Mouse (Mus musculus) hindbrain, embryonic 12.5 days (tissue): ENCODE measurements around the gene Cer1. TPM values are rescaled to one million over a fixed set of nuclear protein-coding genes. Genes with fewer than 3 reads are reported as not detected.
A peak's percentile ranks its signal among the peaks of the same experiment; 100 is the strongest.

ENCODE experiments used
- ATAC-seq: fragments of 200-750 bp; cut with Nextera tagmentation; 2 replicates; pipeline ENCODE4 v1.8.0; 2017; ENCODE audit warnings: moderate TSS enrichment; ENCODE audit not compliant: low FRiP score
- H3K27ac ChIP-seq: fragments of 300-500 bp; sonication (generic); 2 replicates; pipeline ENCODE4 v1.5.1; 2016; ENCODE audit warnings: mild to moderate bottlenecking
- H3K27me3 ChIP-seq: fragments of 300-500 bp; sonication (generic); 2 replicates; pipeline ENCODE4 v1.6.1; 2016; ENCODE audit warnings: mild to moderate bottlenecking
- H3K36me3 ChIP-seq: fragments of 300-500 bp; sonication (generic); 2 replicates; pipeline ENCODE4 v1.6.1; 2016; ENCODE audit warnings: mild to moderate bottlenecking
- H3K4me1 ChIP-seq: fragments of 300-500 bp; sonication (generic); 2 replicates; pipeline ENCODE4 v1.6.1; 2016
- H3K4me2 ChIP-seq: fragments of 300-500 bp; sonication (generic); replicated peaks from 2 replicates; pipeline ENCODE4 v1.6.1; 2016; ENCODE audit warnings: mild to moderate bottlenecking
- H3K4me3 ChIP-seq: fragments of 300-500 bp; sonication (generic); 2 replicates; pipeline ENCODE4 v1.5.1; 2016; ENCODE audit warnings: mild to moderate bottlenecking
- H3K9ac ChIP-seq: fragments of 300-500 bp; sonication (generic); 2 replicates; pipeline ENCODE4 v1.6.1; 2016; ENCODE audit warnings: mild to moderate bottlenecking, moderate library complexity
- H3K9me3 ChIP-seq: fragments of 300-500 bp; sonication (generic); replicated peaks from 2 replicates; pipeline ENCODE4 v1.6.1; 2016; ENCODE audit warnings: mild to moderate bottlenecking
- WGBS: fragments of 180-500 bp; shearing (Covaris S2); methylation state at CpG from one replicate; pipeline ENCODE4 v1.1.7; 2016; 5-methylcytosine and 5-hydroxymethylcytosine counted together
- polyA plus RNA-seq: library from polyadenylated mRNA; unstranded; fragments of >200 nt; fragmentation: Nextera tagmentation; extraction: Ambion mirVana; gene quantifications from 2 replicates; pipeline ENCODE4 v1.2.1, GENCODE M21; 2016

Cer1 gene
- polyA plus RNA-seq, 1 experiment from 2014 or later = not detected

DNA sequence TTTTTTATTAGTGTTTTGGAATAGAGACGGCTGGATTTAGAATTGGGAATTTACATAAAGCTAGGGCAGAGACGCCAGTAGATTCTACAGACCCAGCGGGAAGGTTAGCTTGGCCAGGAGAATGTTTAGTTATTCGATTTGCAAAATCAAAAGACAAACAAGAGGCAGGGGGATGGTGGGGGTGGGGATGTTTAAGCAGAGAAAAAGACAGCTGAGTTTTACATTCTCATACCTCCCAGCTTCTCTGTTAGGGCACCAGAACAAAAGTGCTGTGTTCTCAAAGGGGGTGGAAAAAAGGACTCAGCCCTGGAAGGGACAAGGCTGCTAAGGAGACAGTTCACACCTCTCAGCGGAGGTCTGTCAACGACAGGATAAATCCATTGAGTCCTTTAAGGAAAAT is 12.8 kb downstream of the Cer1 start:
- Histone ChIP-seq H3K9me3 (no peaks in the 10 kb centered on the region), H3K36me3 (no peaks in the 10 kb centered on the region), H3K9ac (no peak overlapping the region), H3K4me2 (no peak overlapping the region), H3K27me3 (no peaks in the 10 kb centered on the region), H3K27ac (no peak overlapping the region), H3K4me1 (0 out of 2 replicates have a peak, but pooled peaks cover 2% of the 10 kb centered on the region), H3K4me3 (no peak overlapping the region)
- ATAC-seq = no peak
- 32% methylated on average over 6 of the region's 6 CpGs for WGBS

DNA sequence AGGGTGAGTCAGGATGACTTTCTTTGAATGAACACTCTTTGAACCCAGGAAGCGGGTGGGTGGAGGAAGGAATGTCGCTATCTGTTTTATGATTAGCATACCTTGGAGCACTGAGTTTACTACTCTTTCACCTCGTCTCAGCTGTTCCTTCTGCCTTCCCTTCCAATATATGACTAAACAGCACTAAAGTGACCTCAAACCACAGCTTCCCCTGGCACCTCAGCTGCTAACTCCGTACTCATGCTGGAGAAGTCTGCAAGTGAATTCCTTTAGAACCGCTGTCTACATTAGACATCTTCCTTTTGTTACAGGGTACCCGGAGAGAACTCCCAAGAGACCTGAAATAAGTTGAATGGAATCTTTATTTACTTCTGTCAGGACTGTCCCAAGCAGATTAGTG is 14.0 kb downstream of the Cer1 start:
- Histone ChIP-seq H3K4me1 (0 out of 2 replicates have a peak, but pooled peaks cover 2% of the 10 kb centered on the region), H3K27ac (no peak overlapping the region), H3K9me3 (no peaks in the 10 kb centered on the region), H3K27me3 (no peaks in the 10 kb centered on the region), H3K4me3 (no peak overlapping the region), H3K9ac (no peak overlapping the region), H3K4me2 (no peak overlapping the region), H3K36me3 (no peaks in the 10 kb centered on the region)
- no peak for ATAC-seq
- WGBS = 86% methylated on average over 6 of the region's 6 CpGs

DNA sequence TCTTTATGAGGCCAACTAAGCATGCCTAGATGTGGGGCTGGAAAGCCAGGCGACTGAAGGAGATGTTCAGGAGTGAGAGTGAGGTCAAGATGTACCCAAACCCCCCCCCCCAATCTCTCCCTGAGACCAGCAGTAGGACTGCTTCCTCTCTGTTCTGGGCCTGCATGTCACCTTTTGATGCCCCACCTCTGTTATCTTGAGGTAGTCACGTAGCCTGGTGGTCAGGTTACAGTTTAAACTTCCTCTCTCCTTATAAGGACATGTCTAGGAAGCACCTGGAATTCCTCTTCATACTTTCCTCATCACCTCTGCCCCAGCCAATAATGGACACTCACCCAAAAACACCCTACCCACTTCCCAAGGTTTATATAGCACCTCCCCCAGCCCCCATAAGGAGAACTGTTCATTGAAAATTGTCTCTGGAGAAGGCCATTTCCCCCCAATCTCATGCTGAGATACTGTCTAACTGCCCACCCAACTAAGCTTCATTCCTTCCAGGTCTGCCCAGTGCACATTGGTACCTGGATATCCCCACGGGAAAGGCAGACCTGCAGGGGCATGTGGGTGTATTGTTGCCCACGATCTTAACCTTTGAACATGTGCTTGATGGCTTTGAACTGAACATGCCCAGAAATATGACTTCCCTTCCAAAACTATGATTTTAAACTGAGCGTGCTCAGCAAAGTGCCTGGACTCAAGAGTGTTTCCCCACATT is 17.1 kb downstream of the Cer1 start:
- no peak overlapping the region for H3K27ac ChIP-seq
- no peaks in the 10 kb centered on the region for H3K27me3 ChIP-seq
- H3K9me3 ChIP-seq = no peaks in the 10 kb centered on the region
- H3K4me2 ChIP-seq = no peak overlapping the region
- 84% methylated on average over 5 of the region's 5 CpGs for WGBS
- H3K4me3 ChIP-seq = no peak overlapping the region
- no peak overlapping the region for H3K9ac ChIP-seq
- 0 out of 2 replicates have a peak, but pooled peaks cover 2% of the 10 kb centered on the region for H3K4me1 ChIP-seq
- H3K36me3 ChIP-seq = no peaks in the 10 kb centered on the region
- ATAC-seq = no peak

DNA sequence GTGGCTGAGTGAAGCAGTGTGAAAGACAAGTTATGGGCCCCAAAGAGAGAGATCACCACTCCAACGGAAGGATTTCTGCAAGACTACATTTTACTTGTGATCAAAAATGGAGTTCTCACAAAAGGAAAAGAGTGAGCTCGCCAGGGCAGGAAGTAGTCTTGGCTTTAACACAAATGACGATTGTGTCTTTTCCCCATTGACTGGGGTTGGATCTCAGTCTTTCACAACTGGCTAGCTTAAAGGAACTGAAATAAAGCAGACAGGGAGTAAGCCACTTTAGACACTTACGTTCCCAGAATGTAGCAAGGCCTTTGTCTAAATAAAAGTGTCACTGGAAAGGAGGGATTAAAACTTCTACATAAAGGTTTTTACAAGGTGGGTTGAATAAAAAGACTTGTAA is 17.8 kb downstream of the Cer1 start:
- no peaks in the 10 kb centered on the region for H3K4me1 ChIP-seq
- 72% methylated on average over 4 of the region's 4 CpGs for WGBS
- no peak overlapping the region for H3K9ac ChIP-seq
- H3K36me3 ChIP-seq = no peaks in the 10 kb centered on the region
- no peak overlapping the region for H3K4me3 ChIP-seq
- ATAC-seq = no peak
- H3K27me3 ChIP-seq = no peaks in the 10 kb centered on the region
- no peak overlapping the region for H3K27ac ChIP-seq
- no peaks in the 10 kb centered on the region for H3K9me3 ChIP-seq
- H3K4me2 ChIP-seq = no peak overlapping the region

DNA sequence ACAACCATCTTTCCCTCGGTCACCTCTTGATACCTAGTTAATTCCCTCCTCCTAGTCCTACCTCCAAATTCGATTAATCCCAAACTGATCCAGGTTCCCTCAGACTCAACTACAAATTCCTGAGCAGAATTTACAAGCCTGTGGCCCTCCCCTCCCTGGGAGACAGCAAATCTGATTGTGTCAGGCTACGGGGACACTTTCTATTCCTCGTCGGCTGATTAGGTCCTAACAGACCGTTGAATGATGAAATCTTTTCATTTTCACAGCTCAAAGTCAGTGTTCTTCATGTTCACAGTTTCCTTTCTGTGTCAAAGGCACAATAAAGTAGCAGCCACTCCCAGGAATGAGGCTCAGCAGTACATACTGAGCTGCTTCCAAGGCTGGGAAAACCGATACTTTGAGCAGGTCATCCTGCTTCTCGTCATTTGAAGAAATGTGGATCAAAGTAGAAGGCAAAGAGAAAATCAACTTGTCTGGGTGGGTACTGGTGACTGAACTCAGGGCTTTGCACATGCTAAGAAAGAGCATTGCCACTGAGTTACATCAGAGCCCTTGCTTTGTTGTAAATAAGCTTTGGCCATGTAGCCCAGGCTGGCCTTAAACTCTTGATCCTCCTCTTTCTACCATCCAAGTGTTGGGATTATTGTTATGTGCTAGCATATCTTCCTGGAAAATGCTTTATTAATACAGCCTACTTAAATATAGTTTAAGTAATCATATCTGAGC is 19.8 kb downstream of the Cer1 start:
- WGBS = 81% methylated on average over 8 of the region's 8 CpGs
- H3K4me1 ChIP-seq = no peaks in the 10 kb centered on the region; the same call in 1 of the 2 replicates
- H3K4me3 ChIP-seq = no peak overlapping the region
- no peaks in the 10 kb centered on the region for H3K27me3 ChIP-seq
- no peaks in the 10 kb centered on the region for H3K36me3 ChIP-seq
- no peaks in the 10 kb centered on the region for H3K9me3 ChIP-seq
- no peak overlapping the region for H3K27ac ChIP-seq
- no peak overlapping the region for H3K4me2 ChIP-seq
- H3K9ac ChIP-seq = no peak overlapping the region
- no peak for ATAC-seq

DNA sequence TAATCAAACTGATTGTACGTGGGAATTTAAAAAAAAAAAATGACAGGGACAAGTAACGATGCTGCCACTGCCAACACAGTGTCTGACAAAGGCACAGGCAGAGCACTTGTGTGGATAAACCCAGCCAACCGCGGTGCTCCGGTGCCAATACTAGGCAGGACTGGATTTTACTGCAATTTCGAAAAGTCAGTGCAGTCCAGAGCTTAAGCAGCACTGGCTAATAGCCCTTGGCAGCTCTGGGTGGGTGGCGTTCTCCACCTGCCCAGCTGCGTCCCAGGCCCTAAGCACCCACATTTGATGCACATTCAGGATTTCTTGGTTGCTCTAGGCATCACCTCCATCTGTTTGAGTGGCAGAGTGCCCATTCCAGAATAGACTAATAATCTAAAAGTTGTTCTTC is 21.6 kb downstream of the Cer1 start:
- H3K9ac ChIP-seq = no peak overlapping the region
- H3K27ac ChIP-seq = no peak overlapping the region
- no peak overlapping the region for H3K4me3 ChIP-seq
- no peak for ATAC-seq
- WGBS = 88% methylated on average over 8 of the region's 8 CpGs
- H3K9me3 ChIP-seq = no peaks in the 10 kb centered on the region
- no peak overlapping the region for H3K4me2 ChIP-seq
- no peaks in the 10 kb centered on the region for H3K36me3 ChIP-seq
- no peaks in the 10 kb centered on the region for H3K27me3 ChIP-seq
- peaks cover 8% of the 10 kb centered on the region for H3K4me1 ChIP-seq

DNA sequence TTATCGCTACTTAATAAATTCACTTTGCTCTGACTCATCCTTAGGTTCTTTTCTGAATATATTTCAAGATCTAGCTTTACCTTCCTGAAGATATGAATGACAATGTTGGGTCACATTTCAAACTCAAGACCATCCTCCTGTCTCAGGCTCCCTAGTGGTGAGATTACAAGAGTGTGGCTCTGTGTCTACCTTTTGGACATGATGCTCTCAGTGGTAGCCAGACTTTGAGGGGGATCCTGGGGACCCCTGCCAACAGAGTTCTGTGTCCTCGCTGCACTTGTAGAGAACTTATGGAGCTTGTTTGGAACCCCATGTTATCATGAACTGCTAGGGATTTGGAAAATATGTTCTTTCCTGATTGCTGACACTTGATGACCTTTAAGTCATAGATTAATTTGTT is 23.5 kb downstream of the Cer1 start:
- peaks cover 14% of the 10 kb centered on the region for H3K4me1 ChIP-seq
- H3K4me2 ChIP-seq = no peak overlapping the region
- no peak overlapping the region for H3K27ac ChIP-seq
- ATAC-seq = no peak
- 93% methylated on average over 2 of the region's 2 CpGs for WGBS
- H3K9ac ChIP-seq = no peak overlapping the region
- no peaks in the 10 kb centered on the region for H3K27me3 ChIP-seq
- H3K9me3 ChIP-seq = no peaks in the 10 kb centered on the region
- no peak overlapping the region for H3K4me3 ChIP-seq
- H3K36me3 ChIP-seq = no peaks in the 10 kb centered on the region

DNA sequence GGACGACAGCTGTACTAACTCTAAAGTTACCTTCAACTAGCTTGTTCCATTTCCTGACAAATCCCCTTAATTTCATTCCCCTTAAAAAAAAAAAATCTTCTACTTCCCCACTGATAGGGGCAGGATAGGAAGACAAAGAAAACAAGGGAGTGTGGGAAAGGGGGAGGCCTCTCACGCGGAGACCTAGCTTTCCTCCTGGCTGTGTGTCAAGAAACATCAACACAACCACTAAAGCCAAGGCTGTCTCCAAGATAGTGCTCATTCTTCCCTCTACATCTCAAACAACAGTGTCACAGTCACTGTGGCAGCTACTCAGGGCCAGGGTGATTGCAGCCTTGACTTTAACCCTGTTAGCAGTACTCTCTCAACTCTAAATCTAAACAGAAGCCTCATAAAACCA is 24.4 kb downstream of the Cer1 start:
- no peaks in the 10 kb centered on the region for H3K9me3 ChIP-seq
- no peak overlapping the region for H3K4me3 ChIP-seq
- no peak for ATAC-seq
- H3K27me3 ChIP-seq = no peaks in the 10 kb centered on the region
- H3K4me2 ChIP-seq = no peak overlapping the region
- no peak overlapping the region for H3K9ac ChIP-seq
- H3K4me1 ChIP-seq = peaks cover 14% of the 10 kb centered on the region
- H3K36me3 ChIP-seq = no peaks in the 10 kb centered on the region
- 36% methylated on average over 3 of the region's 3 CpGs for WGBS
- H3K27ac ChIP-seq = no peak overlapping the region

DNA sequence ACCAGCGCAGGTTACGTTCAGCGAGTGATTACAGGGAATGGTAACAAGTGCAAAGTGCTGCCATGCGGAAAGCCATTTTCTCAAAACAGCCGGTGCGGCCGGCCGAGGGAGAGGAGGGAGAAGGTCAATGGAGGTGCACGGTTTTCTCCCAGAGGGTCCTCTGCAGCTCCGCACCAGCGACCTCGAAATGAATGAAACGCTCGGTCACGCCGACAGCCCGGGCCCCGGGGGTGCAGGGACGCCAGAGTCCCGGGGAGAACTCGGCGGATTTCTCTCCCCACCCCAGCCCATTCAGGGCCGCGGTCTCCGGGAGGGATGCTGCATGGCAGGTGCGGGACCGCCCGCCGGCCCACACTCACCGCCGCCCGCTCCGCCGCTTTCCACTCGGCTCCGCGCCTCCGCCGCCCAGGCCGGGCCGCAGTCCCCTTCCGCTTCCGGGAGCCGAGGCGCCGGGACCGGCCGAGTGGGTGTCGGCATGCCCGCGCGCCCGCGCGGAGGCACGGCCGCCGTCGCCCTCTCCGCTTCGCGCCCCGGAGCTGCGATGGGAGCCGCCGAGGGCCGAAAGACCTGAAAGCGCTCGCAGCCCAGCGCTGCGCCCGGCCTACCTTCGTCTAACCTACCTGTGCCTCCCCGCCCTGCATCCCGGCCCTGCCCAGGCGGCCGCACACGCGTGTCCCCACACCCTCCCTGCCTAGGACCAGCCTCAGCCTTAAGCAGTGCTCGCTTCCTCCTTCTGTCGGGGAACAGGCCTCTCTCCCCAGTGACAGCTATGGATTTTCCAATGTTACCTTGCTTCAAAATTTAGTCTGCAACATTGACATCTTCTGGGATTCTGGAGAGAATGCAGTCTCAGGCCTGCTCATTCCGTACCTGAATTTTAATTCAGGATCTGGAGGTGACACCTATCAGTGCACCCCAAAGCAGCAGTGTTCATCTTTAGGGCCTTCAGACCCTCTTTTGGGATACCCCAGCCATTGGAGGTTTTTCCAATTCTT is 25.5 kb downstream of the Cer1 start, which contains the start of gene Zdhhc21:
TSS of gene Zdhhc21 (minus strand) at position 828 of the 995 bp plus-strand sequence.
- peak within 1 kb of the TSS; percentile 86 for H3K4me3 ChIP-seq
- peaks cover 14% of the 10 kb centered on the region for H3K4me1 ChIP-seq
- peak within 1 kb of the TSS; percentile 65 for H3K4me2 ChIP-seq
- no peaks in the 10 kb centered on the region for H3K27me3 ChIP-seq
- peak; percentile 93 for ATAC-seq
- peak within 1 kb of the TSS; percentile 82 for H3K27ac ChIP-seq
- no peaks in the 10 kb centered on the region for H3K9me3 ChIP-seq
- no peaks in the 10 kb centered on the region for H3K36me3 ChIP-seq
- H3K9ac ChIP-seq = peak within 1 kb of the TSS; percentile 84
- under 1% methylated on average over 49 of the region's 82 CpGs for WGBS

DNA sequence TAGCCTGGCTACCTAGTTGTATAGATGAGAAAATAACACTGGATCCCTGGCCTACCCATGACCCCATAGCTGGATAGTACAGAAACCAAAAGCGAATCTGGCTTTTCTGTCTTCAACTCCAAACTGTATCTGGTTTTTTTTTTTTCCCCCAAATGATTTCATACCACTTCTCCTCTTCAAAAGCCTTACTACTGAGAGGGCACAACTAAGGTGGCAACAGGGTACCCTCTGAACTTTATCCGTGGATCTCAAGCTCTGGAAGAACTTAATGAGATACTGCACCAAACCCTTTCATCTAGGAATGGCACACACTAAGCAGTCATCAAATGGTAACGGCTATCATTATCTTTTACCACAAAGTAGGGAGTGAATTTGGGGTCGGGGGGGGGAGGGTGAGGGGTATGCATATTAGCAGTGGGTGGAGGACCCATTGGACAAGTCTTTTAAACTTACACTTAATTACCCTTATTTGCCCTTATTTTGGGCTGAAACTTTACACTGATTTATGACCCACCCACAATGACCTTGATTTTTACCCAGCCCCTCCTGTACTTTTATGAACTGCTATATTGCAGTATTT is 26.4 kb downstream of the Cer1 start:
- WGBS = 34% methylated on average over 4 of the region's 4 CpGs
- peak overlapping the region; percentile 65 for H3K4me2 ChIP-seq
- peak overlapping the region; percentile 86 for H3K4me3 ChIP-seq
- no peaks in the 10 kb centered on the region for H3K9me3 ChIP-seq
- H3K36me3 ChIP-seq = no peaks in the 10 kb centered on the region
- no peaks in the 10 kb centered on the region for H3K27me3 ChIP-seq
- peak overlapping the region; percentile 84 for H3K9ac ChIP-seq
- peak overlapping the region; percentile 82 for H3K27ac ChIP-seq
- H3K4me1 ChIP-seq = peaks cover 14% of the 10 kb centered on the region
- no peak for ATAC-seq

DNA sequence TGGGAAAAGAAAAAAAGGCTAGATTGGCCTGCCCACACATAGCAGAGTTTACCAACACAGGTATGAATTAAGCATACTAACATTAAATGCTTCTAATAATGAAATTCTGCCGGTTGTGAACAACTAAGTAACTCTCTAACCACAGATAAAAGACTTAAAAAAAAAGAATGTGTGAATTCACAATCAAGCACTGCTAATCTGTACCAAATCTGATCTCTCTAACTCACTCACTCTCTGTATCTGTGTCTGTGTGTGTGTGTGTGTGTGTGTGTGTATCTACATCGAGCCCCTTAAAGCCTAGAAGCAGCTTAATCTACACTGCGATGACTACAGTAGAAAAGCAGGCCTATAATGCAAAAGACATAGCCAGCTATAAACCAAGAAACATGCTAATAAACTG is 28.0 kb downstream of the Cer1 start:
- H3K4me2 ChIP-seq = no peak overlapping the region
- H3K4me1 ChIP-seq = peaks cover 14% of the 10 kb centered on the region
- ATAC-seq = no peak
- H3K9me3 ChIP-seq = no peaks in the 10 kb centered on the region
- no peak overlapping the region for H3K27ac ChIP-seq
- no peaks in the 10 kb centered on the region for H3K27me3 ChIP-seq
- no peak overlapping the region for H3K9ac ChIP-seq
- peaks cover 6% of the 10 kb centered on the region for H3K36me3 ChIP-seq
- H3K4me3 ChIP-seq = no peak overlapping the region
- 87% methylated on average over 3 of the region's 3 CpGs for WGBS

DNA sequence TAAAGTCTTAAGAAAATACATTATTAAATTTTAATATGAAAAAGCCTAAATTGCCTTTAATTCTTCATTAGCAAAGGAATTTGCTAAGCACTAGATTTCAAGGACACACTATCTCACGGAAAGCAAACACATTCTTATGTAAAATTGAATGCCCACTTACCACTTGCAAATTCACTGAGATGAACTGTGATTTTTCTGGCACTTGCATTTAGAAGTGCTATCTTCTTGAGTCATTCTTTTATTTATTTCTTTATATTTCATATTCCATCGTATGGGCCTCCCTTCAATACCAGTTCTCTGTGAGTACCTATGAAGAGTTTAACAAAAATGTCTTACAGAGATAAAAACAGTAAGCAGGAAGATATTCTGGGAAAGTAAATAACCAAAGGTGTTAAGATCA is 31.1 kb downstream of the Cer1 start:
- ATAC-seq = no peak
- no peaks in the 10 kb centered on the region for H3K9me3 ChIP-seq
- no peaks in the 10 kb centered on the region for H3K27me3 ChIP-seq
- H3K36me3 ChIP-seq = peaks cover 6% of the 10 kb centered on the region
- WGBS = 90% methylated on average over 2 of the region's 2 CpGs
- no peak overlapping the region for H3K4me2 ChIP-seq
- peaks cover 10% of the 10 kb centered on the region for H3K4me1 ChIP-seq
- H3K4me3 ChIP-seq = no peak overlapping the region
- H3K27ac ChIP-seq = no peak overlapping the region
- H3K9ac ChIP-seq = no peak overlapping the region
